Comparison of ENCODE assay signal across 26 mouse cellular contexts in genomic region chrX:153664903-153665302, GRCm38 (mm10). TPM values are rescaled to one million over a fixed set of nuclear protein-coding genes. Genes with fewer than 3 reads are reported as not detected.
A peak's percentile ranks its signal among the peaks of the same experiment; 100 is the strongest.
DNase-seq lines count a peak whose midpoint lies in the region; ATAC-seq and TF ChIP-seq lines count a peak whose summit lies in the region.
"Had no signal": no experiment of that assay in that cellular context is flagged by ENCODE, and none has a peak within 500 bp of the region (broad histone marks: within the 10 kb centered on the region; RNA-seq: fewer than 3 reads in every experiment).

No protein-coding gene starts in this region.

- no peaks in the 10 kb centered on the region for H3K27me3 ChIP-seq in liver, adult 2 months (ENCODE audit: control insufficient read depth, insufficient read depth, low read length)
- H3K27me3 ChIP-seq in liver, embryonic 11.5 days (replicated peaks; ENCODE audit: control insufficient read depth, insufficient read depth, low read length): no peaks in the 10 kb centered on the region
- H3K27me3 ChIP-seq in stomach, embryonic 15.5 days (replicated peaks): no peaks in the 10 kb centered on the region
- no peaks in the 10 kb centered on the region for H3K27me3 ChIP-seq in kidney, embryonic 16.5 days (ENCODE audit: insufficient read depth, low read length)
- H3K27me3 ChIP-seq: embryonic facial prominence, embryonic 13.5 days; forebrain, embryonic 13.5 days; hindbrain, embryonic 13.5 days; limb, embryonic 15.5 days had no signal

- H3K27ac ChIP-seq in liver, adult 2 months (replicated peaks; ENCODE audit: insufficient read depth, low read depth, low read length): no peak overlapping the region
- no peak overlapping the region for H3K27ac ChIP-seq in liver, embryonic 11.5 days (ENCODE audit: low read depth, low read length)
- no peak overlapping the region for H3K27ac ChIP-seq in stomach, embryonic 15.5 days
- H3K27ac ChIP-seq in kidney, embryonic 16.5 days (ENCODE audit: low read length): no peak overlapping the region
- H3K27ac ChIP-seq: embryonic facial prominence, embryonic 13.5 days; forebrain, embryonic 13.5 days; hindbrain, embryonic 13.5 days; layer of hippocampus, adult 2 months; limb, embryonic 15.5 days had no signal

- 63% methylated on average over 3 of the region's 3 CpGs for WGBS in liver, adult 2 months
- 53% methylated on average over 3 of the region's 3 CpGs for WGBS in liver, embryonic 11.5 days
- WGBS in stomach, embryonic 15.5 days: 63% methylated on average over 3 of the region's 3 CpGs
- WGBS in kidney, embryonic 16.5 days: 78% methylated on average over 3 of the region's 3 CpGs

- no peaks in the 10 kb centered on the region for H3K4me1 ChIP-seq in liver, adult 2 months (ENCODE audit: control insufficient read depth, insufficient read depth, low read length)
- H3K4me1 ChIP-seq in liver, embryonic 11.5 days (replicated peaks; ENCODE audit: control insufficient read depth, insufficient read depth, low read length): no peaks in the 10 kb centered on the region
- H3K4me1 ChIP-seq in stomach, embryonic 15.5 days: no peaks in the 10 kb centered on the region
- no peaks in the 10 kb centered on the region for H3K4me1 ChIP-seq in kidney, embryonic 16.5 days (ENCODE audit: insufficient read depth, low read length)
- H3K4me1 ChIP-seq: embryonic facial prominence, embryonic 13.5 days; forebrain, embryonic 13.5 days; hindbrain, embryonic 13.5 days; limb, embryonic 15.5 days had no signal

- intact Hi-C loops in left cerebral cortex, postnatal 4 days (cut with DNase I): no loop called here

- H3K9ac ChIP-seq in liver, adult 2 months (ENCODE audit: low read depth, low read length): no peak overlapping the region
- no peak overlapping the region for H3K9ac ChIP-seq in liver, embryonic 11.5 days (ENCODE audit: low read depth, low read length)
- H3K9ac ChIP-seq in stomach, embryonic 15.5 days: no peak overlapping the region
- H3K9ac ChIP-seq in kidney, embryonic 16.5 days (replicated peaks; ENCODE audit: low read length): no peak overlapping the region
- H3K9ac ChIP-seq: embryonic facial prominence, embryonic 13.5 days; forebrain, embryonic 13.5 days; hindbrain, embryonic 13.5 days; limb, embryonic 15.5 days had no signal

- H3K4me3 ChIP-seq in liver, adult 2 months (ENCODE audit: insufficient read depth, low read depth, low read length): no peak overlapping the region
- no peak overlapping the region for H3K4me3 ChIP-seq in liver, embryonic 11.5 days (ENCODE audit: low read depth, low read length)
- H3K4me3 ChIP-seq in stomach, embryonic 15.5 days (replicated peaks): no peak overlapping the region
- no peak overlapping the region for H3K4me3 ChIP-seq in kidney, embryonic 16.5 days (ENCODE audit: low read length)
- H3K4me3 ChIP-seq: embryonic facial prominence, embryonic 13.5 days; erythroblast, embryonic 14.5 days; forebrain, embryonic 13.5 days; hindbrain, embryonic 13.5 days; layer of hippocampus, adult 2 months; limb, embryonic 15.5 days had no signal

- no peaks in the 10 kb centered on the region for H3K9me3 ChIP-seq in liver, embryonic 11.5 days (ENCODE audit: control insufficient read depth, low read length)
- H3K9me3 ChIP-seq in stomach, embryonic 15.5 days: no peaks in the 10 kb centered on the region
- H3K9me3 ChIP-seq in kidney, embryonic 16.5 days (ENCODE audit: low read length): no peaks in the 10 kb centered on the region
- H3K9me3 ChIP-seq: embryonic facial prominence, embryonic 13.5 days; forebrain, embryonic 13.5 days; hindbrain, embryonic 13.5 days; limb, embryonic 15.5 days had no signal

- no peak for ATAC-seq in liver, embryonic 11.5 days (replicated peaks; ENCODE audit: low FRiP score)
- ATAC-seq in hematopoietic stem cell, adult 5-6 weeks (replicated peaks in 1 of 2; ENCODE audit: insufficient read depth in 1 of 2, low FRiP score in 2 of 2, low TSS enrichment in 1 of 2, low read depth in 1 of 2, poor library complexity in 2 of 2, severe bottlenecking in 2 of 2): peak; percentile 76 to 86
- 0 out of 2 replicates have a peak, but pooled peaks have one; percentile 35 for ATAC-seq in stomach, embryonic 15.5 days (ENCODE audit: insufficient read depth, low FRiP score, low read depth)
- no peak for ATAC-seq in kidney, embryonic 16.5 days (ENCODE audit: low FRiP score, low TSS enrichment)
- ATAC-seq: forebrain, embryonic 13.5 days; inflammation-experienced regulatory T-cells, adult 6 months had no signal

- H3K4me2 ChIP-seq in liver, embryonic 11.5 days: no peak overlapping the region
- no peak overlapping the region for H3K4me2 ChIP-seq in stomach, embryonic 15.5 days
- H3K4me2 ChIP-seq in kidney, embryonic 16.5 days (replicated peaks; ENCODE audit: low read depth, low read length): no peak overlapping the region
- H3K4me2 ChIP-seq: embryonic facial prominence, embryonic 13.5 days; forebrain, embryonic 13.5 days; hindbrain, embryonic 13.5 days; limb, embryonic 15.5 days; midbrain, embryonic 11.5 days had no signal

- TF ChIP-seq POLR2A in liver, adult 2 months (IDR thresholded peaks at IDR 0.05; ENCODE audit: extremely low read depth, insufficient read depth, low read length): no peak

- no peaks in the 10 kb centered on the region for H3K79me2 ChIP-seq in liver, adult 2 months (ENCODE audit: control insufficient read depth, insufficient read depth, low read length)

- DNase-seq in liver, adult 2 months (ENCODE audit: extremely low read depth, low read depth, low spot score): peak; percentile 5
- no peak for DNase-seq in liver, embryonic 11.5 days (ENCODE audit: low spot score)
- DNase-seq in MEL-GATA-1-ER (ENCODE audit: extremely low read depth, low read depth): peak; percentile 33
- no peak for DNase-seq in left cerebral cortex, postnatal 4 days
- DNase-seq: adrenal gland, postnatal 36 days; cerebellum, adult 18-20 months; cerebellum, postnatal 14 days; embryo, embryonic 11 days; gastrocnemius, postnatal 36 days; kidney, adult 18-20 months; kidney, postnatal 10 days; layer of hippocampus, postnatal 36 days; lung, postnatal 10 days; right cerebral cortex, postnatal 14 days; thymus, postnatal 14 days had no signal

- H3K36me3 ChIP-seq in liver, adult 2 months (ENCODE audit: control insufficient read depth, insufficient read depth, low read length): no peaks in the 10 kb centered on the region
- H3K36me3 ChIP-seq in liver, embryonic 11.5 days (ENCODE audit: control insufficient read depth, insufficient read depth, low read length): no peaks in the 10 kb centered on the region
- no peaks in the 10 kb centered on the region for H3K36me3 ChIP-seq in stomach, embryonic 15.5 days
- no peaks in the 10 kb centered on the region for H3K36me3 ChIP-seq in kidney, embryonic 16.5 days (ENCODE audit: insufficient read depth, low read length)
- H3K36me3 ChIP-seq: embryonic facial prominence, embryonic 13.5 days; hindbrain, embryonic 13.5 days; limb, embryonic 15.5 days had no signal

- TF ChIP-seq CTCF in liver, adult 2 months (IDR thresholded peaks at IDR 0.05; ENCODE audit: low read depth, low read length): no peak

RNA-seq across cellular contexts. Expression of gene Kctd12b, which starts 31.3 kb away (rescaled TPM):
- total RNA-seq in liver, adult 2 months (2014; rRNA removed): 1.4 and 2.1 TPM in 2 replicates
- polyA plus RNA-seq in liver, adult 2 months (2012; rRNA removed): 0.19 and 0.34 TPM in 2 replicates
- polyA plus RNA-seq in liver, embryonic 11.5 days (2014; fragmentation: Nextera tagmentation; extraction: Ambion mirVana): 1.0 and 1.2 TPM in 2 replicates
- total RNA-seq in hematopoietic stem cell, adult 5-6 weeks (2017): 4.7 and 6.2 TPM in 2 replicates
- polyA plus RNA-seq in stomach, embryonic 15.5 days (2015; fragmentation: Nextera tagmentation; extraction: Ambion mirVana): 5.2 and 5.4 TPM in 2 replicates
- 1 to 10 TPM; 4.3 to 5.2 TPM for total RNA-seq in left cerebral cortex, postnatal 4 days (2021)
- 10.8 and 11.0 TPM in 2 replicates for polyA plus RNA-seq in kidney, embryonic 16.5 days (2015; fragmentation: Nextera tagmentation; extraction: Ambion mirVana)
- polyA plus RNA-seq: erythroblast, embryonic 14.5 days had no signal

RNA-seq across cellular contexts. Expression of gene Nbdy, which starts 58.5 kb away (rescaled TPM):
- 5.1 and 6.2 TPM in 2 replicates for total RNA-seq in liver, adult 2 months (2014; rRNA removed)
- 3.6 and 4.4 TPM in 2 replicates for polyA plus RNA-seq in liver, adult 2 months (2012; rRNA removed)
- 41.3 and 43.7 TPM in 2 replicates for polyA plus RNA-seq in liver, embryonic 11.5 days (2014; fragmentation: Nextera tagmentation; extraction: Ambion mirVana)
- 39.9 and 46.3 TPM in 2 replicates for total RNA-seq in hematopoietic stem cell, adult 5-6 weeks (2017)
- polyA plus RNA-seq in stomach, embryonic 15.5 days (2015; fragmentation: Nextera tagmentation; extraction: Ambion mirVana): 88.8 and 105 TPM in 2 replicates
- 10 to 100 TPM; 61.5 to 66.9 TPM for total RNA-seq in left cerebral cortex, postnatal 4 days (2021)
- polyA plus RNA-seq in kidney, embryonic 16.5 days (2015; fragmentation: Nextera tagmentation; extraction: Ambion mirVana): 98.9 and 99.4 TPM in 2 replicates

Comparison
In these comparisons a context has a peak if more than half of its experiments do, and no peak if none do; other contexts are left out.
1. DNase-seq: peak in liver, adult 2 months (single experiment) and MEL-GATA-1-ER (single experiment); none in liver, embryonic 11.5 days (single experiment) and left cerebral cortex, postnatal 4 days (single experiment).
2. ATAC-seq: peak in hematopoietic stem cell, adult 5-6 weeks (2 of 2) and stomach, embryonic 15.5 days (single experiment); none in liver, embryonic 11.5 days (single experiment) and kidney, embryonic 16.5 days (single experiment).